Mouse (Mus musculus) liver, postnatal 0 days (tissue): ENCODE measurements around the gene Wdtc1.

Experiments
- CTCF ChIP-seq: sonication (generic); IDR thresholded peaks from 2 replicates; pipeline ENCODE4 v1.5.1; 2016; ENCODE audit warnings: antibody characterized with exemption, low read depth
- EP300 ChIP-seq: IDR thresholded peaks from 2 replicates; pipeline ENCODE4 v1.6.1; 2016; ENCODE audit warnings: antibody characterized with exemption, low read depth, mild to moderate bottlenecking

- TF ChIP-seq EP300 (no peak), CTCF (no peak)
These were observed 99.9 kb downstream of the Wdtc1 start for GRCm38 (mm10) chr4:133253412-133253811.
